Mouse (Mus musculus) kidney, embryonic 15.5 days (tissue): ENCODE measurements around the gene Thap12. TPM values are rescaled to one million over a fixed set of nuclear protein-coding genes. Genes with fewer than 3 reads are reported as not detected.

Experiments used
- ATAC-seq: fragments of 200-750 bp; cut with Nextera tagmentation; replicated peaks from 2 replicates; pipeline ENCODE4 v1.8.0; 2017; ENCODE audit warnings: moderate TSS enrichment; ENCODE audit not compliant: low FRiP score
- H3K27ac ChIP-seq: fragments of 300-500 bp; sonication (generic); 2 replicates; pipeline ENCODE4 v1.5.1; 2015; ENCODE audit warnings: mild to moderate bottlenecking, inconsistent platforms
- H3K27me3 ChIP-seq: fragments of 300-500 bp; sonication (generic); 2 replicates; pipeline ENCODE4 v1.6.1; 2015; ENCODE audit warnings: inconsistent platforms
- H3K36me3 ChIP-seq: fragments of 300-500 bp; sonication (generic); 2 replicates; pipeline ENCODE4 v1.6.1; 2015; ENCODE audit warnings: inconsistent platforms
- H3K4me1 ChIP-seq: fragments of 300-500 bp; sonication (generic); 2 replicates; pipeline ENCODE4 v1.6.1; 2015; ENCODE audit warnings: inconsistent platforms
- H3K4me2 ChIP-seq: fragments of 300-500 bp; sonication (generic); 2 replicates; pipeline ENCODE4 v1.6.1; 2015; ENCODE audit warnings: moderate library complexity, mild to moderate bottlenecking, inconsistent platforms
- H3K4me3 ChIP-seq: fragments of 300-500 bp; sonication (generic); replicated peaks from 2 replicates; pipeline ENCODE4 v1.5.1; 2015; ENCODE audit warnings: mild to moderate bottlenecking, inconsistent platforms
- H3K9ac ChIP-seq: fragments of 300-500 bp; sonication (generic); 2 replicates; pipeline ENCODE4 v1.6.1; 2015; ENCODE audit warnings: mild to moderate bottlenecking, inconsistent platforms
- H3K9me3 ChIP-seq: fragments of 300-500 bp; sonication (generic); replicated peaks from 2 replicates; pipeline ENCODE4 v1.6.1; 2016; ENCODE audit warnings: inconsistent platforms
- WGBS: fragments of 180-500 bp; shearing (Covaris S2); methylation state at CpG from one replicate; pipeline ENCODE4 v1.1.7; 2015; ENCODE audit warnings: mixed read lengths; 5-methylcytosine and 5-hydroxymethylcytosine counted together
- polyA plus RNA-seq: library from polyadenylated mRNA; unstranded; fragments of >200 nt; fragmentation: Nextera tagmentation; extraction: Ambion mirVana; gene quantifications from 2 replicates; pipeline ENCODE4 v1.2.1, GENCODE M21; 2015

Gene Thap12
- polyA plus RNA-seq, 1 experiment from 2014 or later: 61.7 TPM

GRCm38 (mm10) chr7:98767261-98767660, 64.4 kb downstream of the Thap12 start:
- Histone ChIP-seq H3K9ac (no peak overlapping the region), H3K27ac (no peak overlapping the region), H3K4me3 (no peak overlapping the region), H3K9me3 (no peaks in the 10 kb centered on the region), H3K36me3 (no peaks in the 10 kb centered on the region), H3K27me3 (peaks cover 60% of the 10 kb centered on the region), H3K4me2 (no peak overlapping the region), H3K4me1 (peaks cover 47% of the 10 kb centered on the region)
- ATAC-seq: no peak
- 54% methylated on average over 6 of the region's 6 CpGs for WGBS

Other genes starting within 250 kb of the Thap12 start
- gene Lrrc32, start 213.8 kb upstream of the Thap12 start, polyA plus RNA-seq: 12.7 and 16.9 TPM in 2 replicates
- 29.3 and 32.4 TPM in 2 replicates for gene Emsy, start 46.3 kb upstream of the Thap12 start, polyA plus RNA-seq
- 35.5 and 36.9 TPM in 2 replicates for gene Wnt11, start 132.0 kb downstream of the Thap12 start, polyA plus RNA-seq